Mouse (Mus musculus) embryonic facial prominence, embryonic 15.5 days (tissue): ENCODE measurements at regions not wholly inside any gene's neighbourhood (a gene's known extent, or its start where the extent isn't known, plus 50 kb on each side); places are given as distances from the start of the nearest gene placed in this dataset.

Experiments used
- ATAC-seq: fragments of 200-750 bp; cut with Nextera tagmentation; 2 replicates; pipeline ENCODE4 v1.8.0; 2017; ENCODE audit warnings: low read depth, moderate TSS enrichment; ENCODE audit not compliant: insufficient number of reproducible peaks, low FRiP score, low TSS enrichment
- H3K27ac ChIP-seq: fragments of 300-500 bp; sonication (generic); replicated peaks from 2 replicates; pipeline ENCODE4 v1.5.1; 2015; ENCODE audit warnings: mild to moderate bottlenecking, inconsistent platforms
- H3K27me3 ChIP-seq: fragments of 300-500 bp; sonication (generic); 2 replicates; pipeline ENCODE4 v1.6.1; 2015; ENCODE audit warnings: inconsistent platforms
- H3K36me3 ChIP-seq: fragments of 300-500 bp; sonication (generic); 2 replicates; pipeline ENCODE4 v1.6.1; 2015; ENCODE audit warnings: mild to moderate bottlenecking, inconsistent platforms
- H3K4me1 ChIP-seq: fragments of 300-500 bp; sonication (generic); 2 replicates; pipeline ENCODE4 v1.6.1; 2015; ENCODE audit warnings: inconsistent platforms
- H3K4me2 ChIP-seq: fragments of 300-500 bp; sonication (generic); replicated peaks from 2 replicates; pipeline ENCODE4 v1.6.1; 2015; ENCODE audit warnings: mild to moderate bottlenecking, inconsistent platforms
- H3K4me3 ChIP-seq: fragments of 300-500 bp; sonication (generic); replicated peaks from 2 replicates; pipeline ENCODE4 v1.5.1; 2015; ENCODE audit warnings: mild to moderate bottlenecking, inconsistent platforms
- H3K9ac ChIP-seq: fragments of 300-500 bp; sonication (generic); 2 replicates; pipeline ENCODE4 v1.6.1; 2015; ENCODE audit warnings: inconsistent platforms
- H3K9me3 ChIP-seq: fragments of 300-500 bp; sonication (generic); replicated peaks from 2 replicates; pipeline ENCODE4 v1.6.1; 2016; ENCODE audit warnings: inconsistent platforms
- WGBS: fragments of 180-500 bp; shearing (Covaris S2); methylation state at CpG from one replicate; pipeline ENCODE4 v1.1.7; 2015; 5-methylcytosine and 5-hydroxymethylcytosine counted together

DNA sequence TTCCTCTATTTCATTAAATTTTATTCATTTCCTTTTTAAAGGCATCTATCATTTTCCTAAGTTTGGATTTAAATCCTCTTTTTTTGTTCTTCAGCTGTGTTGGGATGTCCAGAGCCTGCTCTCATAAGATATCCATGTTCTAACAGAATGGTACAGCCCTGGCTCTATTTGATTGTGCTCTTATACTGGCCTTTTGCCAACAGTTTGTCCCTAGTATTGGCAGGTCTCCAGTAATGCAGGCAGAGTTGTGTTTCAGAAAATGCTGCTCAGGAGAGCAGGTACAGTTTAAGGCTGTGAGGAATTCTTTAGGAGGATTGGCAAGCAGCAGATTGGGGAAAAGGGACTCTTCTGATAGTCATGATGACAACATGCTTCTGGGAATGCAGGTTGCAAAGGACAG, 797.1 kb upstream of the Slit2 start:
- no peak overlapping the region for H3K9ac ChIP-seq
- H3K36me3 ChIP-seq: no peaks in the 10 kb centered on the region
- no peak overlapping the region for H3K4me2 ChIP-seq
- no peaks in the 10 kb centered on the region for H3K9me3 ChIP-seq
- H3K4me1 ChIP-seq: no peaks in the 10 kb centered on the region
- H3K27me3 ChIP-seq: no peaks in the 10 kb centered on the region
- no peak for ATAC-seq
- H3K4me3 ChIP-seq: no peak overlapping the region
- no peak overlapping the region for H3K27ac ChIP-seq

GRCm38 (mm10) chr5:47202164-47202914, 780.6 kb upstream of the Slit2 start:
- H3K4me3 ChIP-seq: no peak overlapping the region
- no peak overlapping the region for H3K4me2 ChIP-seq
- H3K36me3 ChIP-seq: no peaks in the 10 kb centered on the region
- H3K27ac ChIP-seq: no peak overlapping the region
- no peak overlapping the region for H3K9ac ChIP-seq
- H3K4me1 ChIP-seq: no peaks in the 10 kb centered on the region
- 66% methylated on average over 3 of the region's 3 CpGs for WGBS
- no peaks in the 10 kb centered on the region for H3K27me3 ChIP-seq
- no peak for ATAC-seq
- H3K9me3 ChIP-seq: no peaks in the 10 kb centered on the region

DNA sequence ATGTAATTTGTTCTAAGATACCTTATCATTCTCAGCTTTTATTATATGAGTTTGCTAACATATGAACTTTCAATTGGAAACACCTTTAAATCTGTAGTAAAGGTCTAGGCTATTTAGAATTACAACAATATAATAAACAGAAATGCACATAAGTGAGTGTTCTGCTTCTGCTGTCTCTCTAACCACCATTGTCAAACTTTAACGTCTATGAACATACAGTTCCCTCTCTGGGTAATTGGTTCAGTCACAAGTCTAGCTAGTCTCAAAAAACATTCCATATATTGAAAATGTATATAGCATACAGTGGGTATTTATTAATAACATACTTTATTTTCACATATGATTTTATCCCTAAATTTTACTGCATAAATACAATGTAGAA, 780.0 kb upstream of the Slit2 start:
- no peaks in the 10 kb centered on the region for H3K4me1 ChIP-seq
- no peak overlapping the region for H3K4me2 ChIP-seq
- no peak overlapping the region for H3K4me3 ChIP-seq
- 59% methylated on average over 1 of the region's 1 CpGs for WGBS
- H3K36me3 ChIP-seq: no peaks in the 10 kb centered on the region
- no peak overlapping the region for H3K9ac ChIP-seq
- no peaks in the 10 kb centered on the region for H3K9me3 ChIP-seq
- no peaks in the 10 kb centered on the region for H3K27me3 ChIP-seq
- no peak overlapping the region for H3K27ac ChIP-seq
- no peak for ATAC-seq

GRCm38 (mm10) chr5:47210542-47210941, 772.4 kb upstream of the Slit2 start:
- H3K9me3 ChIP-seq: no peaks in the 10 kb centered on the region
- H3K36me3 ChIP-seq: no peaks in the 10 kb centered on the region
- H3K9ac ChIP-seq: no peak overlapping the region
- no peak overlapping the region for H3K4me2 ChIP-seq
- no peak for ATAC-seq
- H3K27me3 ChIP-seq: no peaks in the 10 kb centered on the region
- no peaks in the 10 kb centered on the region for H3K4me1 ChIP-seq
- no peak overlapping the region for H3K4me3 ChIP-seq
- no peak overlapping the region for H3K27ac ChIP-seq
- WGBS: 28% methylated on average over 1 of the region's 1 CpGs

DNA sequence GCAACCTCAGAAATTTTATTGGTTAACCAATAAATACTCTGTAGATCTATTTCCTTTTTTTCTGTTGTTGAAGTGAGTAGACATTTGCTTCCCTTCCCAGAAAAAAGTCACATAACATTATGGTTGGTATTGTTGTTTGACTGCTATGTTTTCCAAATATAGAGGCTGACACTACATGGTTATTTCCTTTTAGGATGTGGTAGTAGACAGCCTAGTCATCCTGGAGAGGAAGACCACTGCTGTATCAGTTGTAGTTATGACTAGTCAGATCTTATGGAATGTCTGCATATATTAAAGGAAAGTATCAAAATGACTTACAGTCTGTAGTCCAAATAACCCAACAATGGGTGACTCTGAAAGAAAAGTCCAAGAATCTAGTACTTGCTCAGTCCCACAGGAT, 767.5 kb upstream of the Slit2 start:
- no peaks in the 10 kb centered on the region for H3K9me3 ChIP-seq
- H3K27ac ChIP-seq: no peak overlapping the region
- no peaks in the 10 kb centered on the region for H3K27me3 ChIP-seq
- H3K4me1 ChIP-seq: no peaks in the 10 kb centered on the region
- H3K4me2 ChIP-seq: no peak overlapping the region
- ATAC-seq: no peak
- no peaks in the 10 kb centered on the region for H3K36me3 ChIP-seq
- H3K9ac ChIP-seq: no peak overlapping the region
- no peak overlapping the region for H3K4me3 ChIP-seq

GRCm38 (mm10) chr5:47225247-47225646, 757.7 kb upstream of the Slit2 start:
- Histone ChIP-seq H3K27ac (no peak overlapping the region), H3K4me1 (no peaks in the 10 kb centered on the region), H3K9me3 (no peaks in the 10 kb centered on the region), H3K4me3 (no peak overlapping the region), H3K9ac (no peak overlapping the region), H3K36me3 (no peaks in the 10 kb centered on the region), H3K27me3 (no peaks in the 10 kb centered on the region), H3K4me2 (no peak overlapping the region)
- ATAC-seq: no peak
- 77% methylated on average over 1 of the region's 1 CpGs for WGBS

DNA sequence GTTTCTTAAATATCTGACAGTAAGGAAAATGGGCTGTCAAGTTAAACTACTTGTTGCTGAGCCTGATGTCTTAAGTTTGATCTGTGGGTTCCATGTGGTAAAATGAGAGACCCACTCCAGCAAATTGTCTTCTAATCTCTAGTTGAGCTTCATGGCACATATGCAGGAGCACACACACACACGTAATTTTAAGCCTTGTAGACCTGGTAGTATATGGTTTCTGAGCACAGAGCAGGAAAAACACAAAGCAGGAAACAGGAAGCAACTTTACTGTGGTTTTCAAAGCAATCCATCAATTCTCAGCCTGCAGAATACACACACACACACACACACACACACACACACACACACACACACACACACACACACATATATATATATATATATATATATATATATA, 746.8 kb upstream of the Slit2 start:
- H3K27me3 ChIP-seq: no peaks in the 10 kb centered on the region
- no peaks in the 10 kb centered on the region for H3K36me3 ChIP-seq
- no peak for ATAC-seq
- no peak overlapping the region for H3K9ac ChIP-seq
- WGBS: 50% methylated on average over 1 of the region's 1 CpGs
- H3K4me1 ChIP-seq: no peaks in the 10 kb centered on the region
- H3K27ac ChIP-seq: no peak overlapping the region
- H3K9me3 ChIP-seq: no peaks in the 10 kb centered on the region
- no peak overlapping the region for H3K4me2 ChIP-seq
- H3K4me3 ChIP-seq: no peak overlapping the region

GRCm38 (mm10) chr5:47240060-47240459, 742.9 kb upstream of the Slit2 start:
- no peak overlapping the region for H3K4me3 ChIP-seq
- no peak overlapping the region for H3K27ac ChIP-seq
- H3K27me3 ChIP-seq: no peaks in the 10 kb centered on the region
- H3K9me3 ChIP-seq: no peaks in the 10 kb centered on the region
- no peak overlapping the region for H3K4me2 ChIP-seq
- ATAC-seq: no peak
- H3K9ac ChIP-seq: no peak overlapping the region
- no peaks in the 10 kb centered on the region for H3K36me3 ChIP-seq
- no peaks in the 10 kb centered on the region for H3K4me1 ChIP-seq
- WGBS: 47% methylated on average over 2 of the region's 2 CpGs

DNA sequence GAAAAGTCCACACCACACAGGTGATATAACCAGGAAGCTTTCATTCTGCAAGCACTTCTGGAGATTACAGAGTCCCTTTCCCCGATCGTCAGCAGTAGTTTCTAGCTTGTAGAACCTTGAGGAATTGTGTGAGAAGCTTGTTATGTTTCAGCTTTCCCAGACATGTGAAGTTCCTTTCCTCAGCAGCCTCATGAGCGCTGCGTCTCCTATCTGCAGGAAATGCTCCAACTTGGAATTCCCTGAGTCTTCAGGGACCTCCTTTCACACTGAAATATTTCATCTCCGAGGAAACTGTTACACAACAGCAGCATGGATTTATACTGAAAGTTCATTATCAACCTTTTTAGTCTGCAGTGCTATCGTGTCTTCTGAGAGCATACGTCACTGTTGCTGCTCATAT, 742.4 kb upstream of the Slit2 start:
- Histone ChIP-seq H3K27ac (no peak overlapping the region), H3K9ac (no peak overlapping the region)
- no peak for ATAC-seq

GRCm38 (mm10) chr5:47254835-47255369, 728.0 kb upstream of the Slit2 start:
- Histone ChIP-seq H3K9me3 (no peaks in the 10 kb centered on the region), H3K27ac (no peak overlapping the region), H3K4me1 (no peaks in the 10 kb centered on the region), H3K9ac (no peak overlapping the region), H3K4me2 (no peak overlapping the region), H3K27me3 (no peaks in the 10 kb centered on the region), H3K36me3 (no peaks in the 10 kb centered on the region), H3K4me3 (no peak overlapping the region)
- no peak for ATAC-seq

More for the DNA sequence above, 742.4 kb upstream of the Slit2 start:
- Histone ChIP-seq H3K4me3 (no peak overlapping the region), H3K9me3 (no peaks in the 10 kb centered on the region), H3K36me3 (no peaks in the 10 kb centered on the region), H3K27me3 (no peaks in the 10 kb centered on the region), H3K4me2 (no peak overlapping the region), H3K4me1 (no peaks in the 10 kb centered on the region)
- WGBS: 70% methylated on average over 7 of the region's 7 CpGs

GRCm38 (mm10) chr5:47261658-47262411, 721.1 kb upstream of the Slit2 start:
- WGBS: 76% methylated on average over 5 of the region's 5 CpGs
- Histone ChIP-seq H3K4me2 (no peak overlapping the region), H3K4me3 (no peak overlapping the region), H3K9me3 (no peaks in the 10 kb centered on the region), H3K27me3 (no peaks in the 10 kb centered on the region), H3K9ac (no peak overlapping the region), H3K4me1 (no peaks in the 10 kb centered on the region), H3K36me3 (no peaks in the 10 kb centered on the region), H3K27ac (no peak overlapping the region)
- ATAC-seq: no peak

- H3K9ac ChIP-seq: no peak overlapping the region
- H3K27ac ChIP-seq: no peak overlapping the region
- H3K9me3 ChIP-seq: no peaks in the 10 kb centered on the region
- no peaks in the 10 kb centered on the region for H3K27me3 ChIP-seq
- H3K36me3 ChIP-seq: no peaks in the 10 kb centered on the region
- no peak overlapping the region for H3K4me2 ChIP-seq
- no peak for ATAC-seq
- 55% methylated on average over 3 of the region's 3 CpGs for WGBS
- H3K4me1 ChIP-seq: no peaks in the 10 kb centered on the region
- H3K4me3 ChIP-seq: no peak overlapping the region
Observed at GRCm38 (mm10) chr5:47272642-47273041, 710.3 kb upstream of the Slit2 start.
